Mouse (Mus musculus) forebrain, embryonic 11.5 days (tissue): ENCODE results near the gene Htra2. TPM values are rescaled to one million over a fixed set of nuclear protein-coding genes. Genes with fewer than 3 reads are reported as not detected.

Experiments used
- ATAC-seq: fragments of 200-750 bp; cut with Nextera tagmentation; replicated peaks from 2 replicates; pipeline ENCODE4 v1.8.0; 2017; ENCODE audit warnings: moderate TSS enrichment; ENCODE audit not compliant: low FRiP score
- DNase-seq: peaks from one replicate; pipeline ENCODE4 v3.0.0-alpha.2; 2017; ENCODE audit warnings: low spot score
- H3K27ac ChIP-seq: fragments of 300-500 bp; sonication (generic); 2 replicates; pipeline ENCODE4 v1.5.1; 2014; ENCODE audit warnings: low read depth, low read length
- H3K27me3 ChIP-seq: fragments of 300-500 bp; sonication (generic); 2 replicates; pipeline ENCODE4 v1.6.1; 2014; ENCODE audit warnings: mild to moderate bottlenecking, low read length, mixed read lengths; ENCODE audit not compliant: control insufficient read depth, insufficient read depth
- H3K36me3 ChIP-seq: fragments of 300-500 bp; sonication (generic); 2 replicates; pipeline ENCODE4 v1.6.1; 2014; ENCODE audit warnings: mild to moderate bottlenecking, low read length, moderate library complexity, mixed read lengths; ENCODE audit not compliant: control insufficient read depth, insufficient read depth
- H3K4me1 ChIP-seq: fragments of 300-500 bp; sonication (generic); replicated peaks from 2 replicates; pipeline ENCODE4 v1.6.1; 2014; ENCODE audit warnings: low read length, mixed read lengths; ENCODE audit not compliant: control insufficient read depth, insufficient read depth
- H3K4me2 ChIP-seq: fragments of 300-500 bp; sonication (generic); 2 replicates; pipeline ENCODE4 v1.6.1; 2014; ENCODE audit warnings: low read depth, mild to moderate bottlenecking, low read length, moderate library complexity, mixed read lengths; ENCODE audit not compliant: severe bottlenecking
- H3K4me3 ChIP-seq: fragments of 300-500 bp; sonication (generic); 2 replicates; pipeline ENCODE4 v1.5.1; 2014; ENCODE audit warnings: low read depth, low read length
- H3K9ac ChIP-seq: fragments of 300-500 bp; sonication (generic); 2 replicates; pipeline ENCODE4 v1.6.1; 2014; ENCODE audit warnings: low read length
- H3K9me3 ChIP-seq: fragments of 300-500 bp; sonication (generic); 2 replicates; pipeline ENCODE4 v1.6.1; 2016; ENCODE audit warnings: low read length, mixed read lengths; ENCODE audit not compliant: control insufficient read depth
- WGBS: fragments of 180-500 bp; shearing (Covaris S2); extraction: QIAGEN DNeasy Blood & Tissue Kit; methylation state at CpG from one replicate; pipeline ENCODE4 v1.1.7; 2014; 5-methylcytosine and 5-hydroxymethylcytosine counted together
- polyA plus RNA-seq: library from polyadenylated mRNA; unstranded; fragments of >200 nt; fragmentation: Nextera tagmentation; extraction: Ambion mirVana; gene quantifications from 2 replicates; pipeline ENCODE4 v1.2.1, GENCODE M21; 2014

Gene Htra2
- polyA plus RNA-seq, 1 experiment from 2014 or later: 30.1 TPM

- no peaks in the 10 kb centered on the region for H3K4me1 ChIP-seq
- H3K4me3 ChIP-seq: no peak overlapping the region
- DNase-seq (no peak), ATAC-seq (no peak)
- no peak overlapping the region for H3K4me2 ChIP-seq
- no peaks in the 10 kb centered on the region for H3K36me3 ChIP-seq
- no peak overlapping the region for H3K27ac ChIP-seq
- WGBS: 90% methylated on average over 9 of the region's 9 CpGs
- H3K27me3 ChIP-seq: no peaks in the 10 kb centered on the region
- H3K9ac ChIP-seq: no peak overlapping the region
- H3K9me3 ChIP-seq: no peaks in the 10 kb centered on the region
These were observed 32.1 kb downstream of the Htra2 start for GRCm38 (mm10) chr6:83023008-83023407.

GRCm38 (mm10) chr6:83020836-83021593, 34.1 kb downstream of the Htra2 start:
- H3K27me3 ChIP-seq: no peaks in the 10 kb centered on the region
- no peak overlapping the region for H3K4me3 ChIP-seq
- ATAC-seq (no peak), DNase-seq (no peak)
- no peaks in the 10 kb centered on the region for H3K36me3 ChIP-seq
- H3K27ac ChIP-seq: no peak overlapping the region
- WGBS: 83% methylated on average over 4 of the region's 4 CpGs
- H3K9ac ChIP-seq: no peak overlapping the region
- H3K9me3 ChIP-seq: no peaks in the 10 kb centered on the region
- no peak overlapping the region for H3K4me2 ChIP-seq
- no peaks in the 10 kb centered on the region for H3K4me1 ChIP-seq

- Histone ChIP-seq H3K4me3 (no peak overlapping the region), H3K9me3 (no peaks in the 10 kb centered on the region), H3K27me3 (no peaks in the 10 kb centered on the region), H3K36me3 (no peaks in the 10 kb centered on the region), H3K9ac (no peak overlapping the region), H3K27ac (no peak overlapping the region), H3K4me1 (no peaks in the 10 kb centered on the region), H3K4me2 (no peak overlapping the region)
- DNase-seq (no peak), ATAC-seq (no peak)
- WGBS: 92% methylated on average over 6 of the region's 6 CpGs
These were observed 35.0 kb downstream of the Htra2 start for GRCm38 (mm10) chr6:83020121-83020520.

GRCm38 (mm10) chr6:83019044-83019443, 36.0 kb downstream of the Htra2 start:
- no peak for DNase-seq
- 85% methylated on average over 3 of the region's 3 CpGs for WGBS
- ATAC-seq: no peak

GRCm38 (mm10) chr6:83017190-83017589, 37.9 kb downstream of the Htra2 start:
- Histone ChIP-seq H3K4me3 (no peak overlapping the region), H3K27me3 (no peaks in the 10 kb centered on the region), H3K9me3 (no peaks in the 10 kb centered on the region), H3K9ac (no peak overlapping the region), H3K4me1 (no peaks in the 10 kb centered on the region), H3K27ac (no peak overlapping the region), H3K36me3 (no peaks in the 10 kb centered on the region), H3K4me2 (no peak overlapping the region)
- no peak for DNase-seq
- WGBS: 79% methylated on average over 3 of the region's 3 CpGs
- no peak for ATAC-seq

More at GRCm38 (mm10) chr6:83019044-83019443, 36.0 kb downstream of the Htra2 start:
- H3K4me3 ChIP-seq: no peak overlapping the region
- no peak overlapping the region for H3K27ac ChIP-seq
- H3K9me3 ChIP-seq: no peaks in the 10 kb centered on the region
- H3K36me3 ChIP-seq: no peaks in the 10 kb centered on the region
- H3K27me3 ChIP-seq: no peaks in the 10 kb centered on the region
- no peaks in the 10 kb centered on the region for H3K4me1 ChIP-seq
- H3K4me2 ChIP-seq: no peak overlapping the region
- H3K9ac ChIP-seq: no peak overlapping the region

GRCm38 (mm10) chr6:83015749-83016148, 39.3 kb downstream of the Htra2 start:
- 86% methylated on average over 2 of the region's 2 CpGs for WGBS
- H3K4me2 ChIP-seq: no peak overlapping the region
- no peaks in the 10 kb centered on the region for H3K4me1 ChIP-seq
- DNase-seq (no peak), ATAC-seq (no peak)
- no peaks in the 10 kb centered on the region for H3K36me3 ChIP-seq
- no peaks in the 10 kb centered on the region for H3K27me3 ChIP-seq
- H3K4me3 ChIP-seq: no peak overlapping the region
- no peak overlapping the region for H3K9ac ChIP-seq
- H3K9me3 ChIP-seq: no peaks in the 10 kb centered on the region
- no peak overlapping the region for H3K27ac ChIP-seq

GRCm38 (mm10) chr6:83014482-83015466, 40.3 kb downstream of the Htra2 start:
- Histone ChIP-seq H3K9me3 (no peaks in the 10 kb centered on the region), H3K4me3 (no peak overlapping the region), H3K27ac (no peak overlapping the region), H3K4me1 (no peaks in the 10 kb centered on the region), H3K36me3 (no peaks in the 10 kb centered on the region), H3K27me3 (no peaks in the 10 kb centered on the region), H3K9ac (no peak overlapping the region), H3K4me2 (no peak overlapping the region)
- 73% methylated on average over 12 of the region's 12 CpGs for WGBS
- DNase-seq (no peak), ATAC-seq (no peak)

- DNase-seq: no peak
- H3K27ac ChIP-seq: no peak overlapping the region
- no peaks in the 10 kb centered on the region for H3K27me3 ChIP-seq
- H3K36me3 ChIP-seq: no peaks in the 10 kb centered on the region
- no peak overlapping the region for H3K9ac ChIP-seq
- no peak overlapping the region for H3K4me2 ChIP-seq
- H3K9me3 ChIP-seq: no peaks in the 10 kb centered on the region
- H3K4me3 ChIP-seq: no peak overlapping the region
- no peaks in the 10 kb centered on the region for H3K4me1 ChIP-seq
- WGBS: 73% methylated on average over 5 of the region's 5 CpGs
- ATAC-seq: no peak
These were observed 41.6 kb downstream of the Htra2 start for GRCm38 (mm10) chr6:83013444-83013843.
